Mouse (Mus musculus) thymus, adult 2 months (tissue): ENCODE data around the gene Med25. TPM values are rescaled to one million over a fixed set of nuclear protein-coding genes. Genes with fewer than 3 reads are reported as not detected.

ENCODE experiments used
- DNase-seq: peaks from one replicate; pipeline ENCODE4 v3.0.0; 2021
- H3K27ac ChIP-seq: fragments of 200-500 bp; 2 replicates; pipeline ENCODE4 v1.5.1; 2012; ENCODE audit warnings: low read length, control low read depth; ENCODE audit not compliant: control insufficient read depth, insufficient read depth
- H3K27me3 ChIP-seq: fragments of 200-500 bp; 2 replicates; pipeline ENCODE4 v1.6.1; 2012; ENCODE audit warnings: mild to moderate bottlenecking, low read length, moderate library complexity, mixed read lengths; ENCODE audit not compliant: control insufficient read depth, insufficient read depth
- H3K36me3 ChIP-seq: fragments of 200-500 bp; 2 replicates; pipeline ENCODE4 v1.6.1; 2012; ENCODE audit warnings: mild to moderate bottlenecking, low read length, moderate library complexity; ENCODE audit not compliant: control insufficient read depth, insufficient read depth
- H3K4me1 ChIP-seq: fragments of 200-500 bp; replicated peaks from 2 replicates; pipeline ENCODE4 v1.6.1; 2012; ENCODE audit warnings: low read length; ENCODE audit not compliant: control insufficient read depth, insufficient read depth
- H3K4me3 ChIP-seq: fragments of 200-500 bp; 2 replicates; pipeline ENCODE4 v1.5.1; 2012; ENCODE audit warnings: mild to moderate bottlenecking, low read length, control low read depth, moderate library complexity; ENCODE audit not compliant: control insufficient read depth, insufficient read depth
- CTCF ChIP-seq: fragments of 200-500 bp; IDR thresholded peaks from 2 replicates; pipeline ENCODE4 v1.5.1; 2012; ENCODE audit warnings: mild to moderate bottlenecking, control low read depth, low read length, moderate library complexity, borderline replicate concordance; ENCODE audit not compliant: control insufficient read depth, poor library complexity, insufficient read depth; ENCODE audit errors: extremely low read depth
- POLR2A ChIP-seq: fragments of 200-500 bp; IDR thresholded peaks from 2 replicates; pipeline ENCODE4 v1.6.1; 2012; ENCODE audit warnings: mild to moderate bottlenecking, low read length, control low read depth, moderate library complexity; ENCODE audit not compliant: control insufficient read depth, poor library complexity, insufficient read depth; ENCODE audit errors: extremely low read depth
- WGBS: fragments of 180-500 bp; shearing (Covaris S2); methylation state at CpG from one replicate; pipeline ENCODE4 v1.1.7; 2018; 5-methylcytosine and 5-hydroxymethylcytosine counted together
- polyA plus RNA-seq: library from polyadenylated mRNA; depleted of rRNA; stranded (reverse); fragments of >200 nt; gene quantifications from 2 replicates; pipeline ENCODE4 v1.2.3, GENCODE M21; 2012

Gene Med25
- polyA plus RNA-seq, 1 experiment = 220 TPM

- Histone ChIP-seq H3K4me1 (peaks cover 44% of the 10 kb centered on the region), H3K36me3 (no peaks in the 10 kb centered on the region), H3K4me3 (peak overlapping the region; percentile 97), H3K27ac (peak overlapping the region; percentile 85), H3K27me3 (no peaks in the 10 kb centered on the region)
- DNase-seq = peak; percentile 33
- TF ChIP-seq POLR2A (no peak), CTCF (no peak)
- WGBS = 38% methylated on average over 26 of the region's 26 CpGs
Observed at GRCm38 (mm10) chr7:44853596-44854355, 38.7 kb downstream of the Med25 start.

GRCm38 (mm10) chr7:44853065-44853464 lies 39.4 kb downstream of the Med25 start:
- peaks cover 41% of the 10 kb centered on the region for H3K4me1 ChIP-seq
- H3K4me3 ChIP-seq = no peak overlapping the region
- no peaks in the 10 kb centered on the region for H3K36me3 ChIP-seq
- no peaks in the 10 kb centered on the region for H3K27me3 ChIP-seq
- DNase-seq = no peak
- H3K27ac ChIP-seq = no peak overlapping the region
- no peak for TF ChIP-seq CTCF
- TF ChIP-seq POLR2A = no peak
- WGBS = 98% methylated on average over 2 of the region's 2 CpGs

- no peak for DNase-seq
- TF ChIP-seq CTCF = no peak
- TF ChIP-seq POLR2A = no peak
- Histone ChIP-seq H3K27me3 (no peaks in the 10 kb centered on the region), H3K27ac (no peak overlapping the region), H3K4me3 (no peak overlapping the region), H3K4me1 (peaks cover 42% of the 10 kb centered on the region), H3K36me3 (no peaks in the 10 kb centered on the region)
- 95% methylated on average over 36 of the region's 36 CpGs for WGBS
Observed at GRCm38 (mm10) chr7:44852259-44853027, 40.1 kb downstream of the Med25 start.

- no peak for DNase-seq
- 92% methylated on average over 12 of the region's 12 CpGs for WGBS
- peaks cover 42% of the 10 kb centered on the region for H3K4me1 ChIP-seq
- no peaks in the 10 kb centered on the region for H3K27me3 ChIP-seq
- H3K27ac ChIP-seq = no peak overlapping the region
- H3K36me3 ChIP-seq = no peaks in the 10 kb centered on the region
- no peak for TF ChIP-seq POLR2A
- TF ChIP-seq CTCF = no peak
- no peak overlapping the region for H3K4me3 ChIP-seq
Observed at GRCm38 (mm10) chr7:44851625-44852234, 40.8 kb downstream of the Med25 start.

DNA sequence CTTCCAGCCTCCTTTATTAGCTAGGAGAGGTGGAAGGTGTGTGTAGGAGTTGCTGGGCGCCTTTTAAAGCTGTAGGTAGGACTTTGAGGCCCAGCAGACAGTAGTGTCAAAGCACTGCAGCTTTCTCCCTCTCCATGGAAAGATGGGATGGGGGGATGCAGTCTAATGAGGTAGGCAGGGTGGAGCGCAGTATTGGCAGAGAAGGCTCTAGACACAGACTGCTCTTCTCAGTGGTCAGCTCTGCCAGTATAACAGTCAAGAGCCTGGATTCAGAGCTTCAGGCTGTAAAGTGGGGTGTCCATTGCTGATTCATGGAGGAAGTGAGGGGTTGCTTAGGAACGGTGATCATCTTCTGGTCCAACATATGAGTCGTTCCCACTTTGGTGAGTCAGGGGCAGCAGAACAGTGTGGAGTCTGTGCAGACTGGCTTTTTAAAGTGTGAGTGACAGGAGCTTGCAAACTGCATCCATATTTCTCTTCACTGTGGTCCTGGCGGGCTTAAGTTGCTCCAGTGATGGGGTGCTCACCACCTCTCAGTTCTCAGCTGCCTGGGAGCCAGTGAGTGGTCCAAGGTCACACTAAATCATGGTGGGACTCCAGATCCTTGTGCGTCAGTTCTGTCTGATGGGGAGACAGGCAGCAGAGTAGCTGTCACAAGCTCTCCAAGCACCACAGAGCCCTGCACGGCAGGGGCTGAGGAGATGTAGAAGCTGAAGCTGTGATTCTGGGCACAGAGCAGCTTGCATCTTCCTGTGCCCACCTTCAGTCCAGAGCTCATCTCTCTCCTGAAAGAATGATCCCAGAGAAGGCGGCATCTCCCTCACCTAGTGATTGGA lies 41.5 kb downstream of the Med25 start:
- Histone ChIP-seq H3K27ac (peak overlapping the region; percentile 73), H3K36me3 (peaks cover 2% of the 10 kb centered on the region; the same call in 1 of the 2 replicates), H3K4me3 (no peak overlapping the region), H3K27me3 (no peaks in the 10 kb centered on the region), H3K4me1 (peaks cover 37% of the 10 kb centered on the region)
- TF ChIP-seq POLR2A (no peak), CTCF (no peak)
- DNase-seq = no peak
- 68% methylated on average over 8 of the region's 8 CpGs for WGBS
